Mouse (Mus musculus) spleen, embryonic (tissue): ENCODE results near the gene Pop7.

Experiments
- CTCF ChIA-PET: fragments of 350-600 bp; sonication (Branson Sonifier 250); formaldehyde crosslinking; loops from one replicate; lab custom pipeline; 2022; lab: Charles Lee

Pop7 gene

DNA sequence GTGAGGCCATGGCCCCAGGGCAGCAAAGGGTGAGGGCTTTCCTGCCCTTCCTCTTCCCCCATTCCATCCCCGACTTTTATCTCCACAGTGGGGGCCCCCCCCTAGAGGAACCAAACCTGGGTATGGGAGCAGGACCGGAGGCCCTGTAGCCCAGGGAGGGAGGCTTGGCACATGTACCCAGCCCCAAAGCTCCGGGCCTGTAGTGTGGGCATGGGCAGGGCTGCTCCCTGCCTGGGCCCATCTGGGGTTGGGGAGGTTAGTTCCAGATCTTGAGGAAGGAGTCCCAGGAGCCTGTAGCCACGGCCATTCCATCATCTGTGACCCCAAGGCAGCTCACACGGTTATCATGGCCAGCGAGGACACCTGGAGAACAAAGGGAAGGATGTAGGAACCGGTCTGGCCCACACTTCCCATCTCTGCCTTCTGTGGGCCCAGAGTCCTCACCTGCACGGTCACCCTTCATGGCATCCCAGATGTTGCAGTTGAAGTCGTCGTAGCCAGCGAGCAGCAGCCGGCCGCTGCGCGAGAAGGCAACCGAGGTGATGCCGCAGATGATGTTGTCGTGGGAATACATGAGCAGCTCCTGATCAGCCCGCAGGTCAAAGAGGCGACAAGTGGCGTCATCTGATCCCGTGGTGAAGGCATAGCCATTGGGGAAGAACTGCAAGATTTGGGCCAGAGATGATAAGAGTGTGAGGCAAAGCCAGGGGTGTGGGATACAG lies 26.1 kb upstream of the Pop7 start:
- CTCF ChIA-PET = interaction anchor here (1.1 kb wide), 1 partner anchor 27 kb away, joined by 3 read pairs; the partner anchor contains the start of gene Pop7

- CTCF ChIA-PET = no interaction called here
Measured at GRCm38 (mm10) chr5:137527413-137527812, 25.1 kb upstream of the Pop7 start.

DNA sequence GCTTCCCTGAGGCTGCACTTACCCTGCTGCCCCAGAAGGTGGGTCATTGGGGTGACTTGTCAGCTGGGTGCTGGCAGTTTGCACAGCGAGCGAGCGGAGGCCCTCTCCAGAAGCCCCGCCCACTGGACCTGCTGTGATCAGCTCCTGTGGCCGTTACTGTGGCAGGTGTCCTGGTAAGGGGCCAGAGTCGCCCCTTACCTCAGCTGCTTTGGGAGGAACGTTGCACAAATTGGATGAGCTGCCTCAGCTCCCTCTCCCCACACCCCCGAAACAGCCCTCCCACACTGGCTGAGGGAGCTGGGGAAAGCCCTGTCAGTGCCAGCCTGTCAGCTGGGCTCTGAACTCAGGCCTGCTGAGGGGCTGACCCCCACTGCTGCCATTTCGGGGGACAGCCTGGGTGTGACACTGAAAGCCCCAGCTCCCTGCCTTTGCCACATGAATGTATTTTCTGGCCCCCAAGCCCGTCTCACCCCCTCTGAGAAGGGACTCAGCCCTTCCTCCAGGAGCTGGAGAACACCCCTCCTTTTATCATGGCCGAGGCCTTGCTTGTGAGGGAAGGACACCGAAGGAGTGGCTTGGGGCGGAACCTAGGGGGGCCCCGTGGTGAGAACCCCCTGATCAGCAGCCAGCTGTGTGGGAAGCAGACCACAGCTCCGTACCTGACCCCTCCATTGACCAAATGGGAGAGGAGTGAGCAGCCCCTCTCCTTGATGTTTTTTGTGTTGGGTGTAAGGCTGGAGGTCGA lies 24.0 kb upstream of the Pop7 start:
- CTCF ChIA-PET = interaction anchor here (0.6 kb wide), 2 partner anchors 1560 to 1759 kb away, joined by 5 to 10 read pairs; no protein-coding TSS in a partner anchor

GRCm38 (mm10) chr5:137525511-137525910 lies 23.2 kb upstream of the Pop7 start:
- CTCF ChIA-PET = interaction anchor here (0.6 kb wide), 1 partner anchor 1559 kb away, joined by 5 read pairs; no protein-coding TSS in a partner anchor

GRCm38 (mm10) chr5:137524671-137525070 lies 22.4 kb upstream of the Pop7 start:
- CTCF ChIA-PET = no interaction called here

DNA sequence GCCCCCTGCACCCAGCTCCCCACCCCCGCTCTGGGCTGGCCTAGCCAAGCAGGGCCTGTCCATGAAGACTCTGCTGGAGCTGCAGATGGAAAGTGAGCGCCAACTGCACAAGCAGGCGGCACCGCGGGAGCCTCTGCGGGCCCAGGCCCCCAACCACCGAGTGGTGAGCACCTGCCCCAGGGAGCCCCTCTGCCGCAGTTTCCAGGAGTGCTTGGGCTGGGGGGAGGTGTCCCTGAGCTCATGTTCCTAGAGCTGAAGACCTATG lies 21.9 kb upstream of the Pop7 start:
- CTCF ChIA-PET = no interaction called here

GRCm38 (mm10) chr5:137523396-137524250 lies 21.3 kb upstream of the Pop7 start:
- CTCF ChIA-PET = no interaction called here

DNA sequence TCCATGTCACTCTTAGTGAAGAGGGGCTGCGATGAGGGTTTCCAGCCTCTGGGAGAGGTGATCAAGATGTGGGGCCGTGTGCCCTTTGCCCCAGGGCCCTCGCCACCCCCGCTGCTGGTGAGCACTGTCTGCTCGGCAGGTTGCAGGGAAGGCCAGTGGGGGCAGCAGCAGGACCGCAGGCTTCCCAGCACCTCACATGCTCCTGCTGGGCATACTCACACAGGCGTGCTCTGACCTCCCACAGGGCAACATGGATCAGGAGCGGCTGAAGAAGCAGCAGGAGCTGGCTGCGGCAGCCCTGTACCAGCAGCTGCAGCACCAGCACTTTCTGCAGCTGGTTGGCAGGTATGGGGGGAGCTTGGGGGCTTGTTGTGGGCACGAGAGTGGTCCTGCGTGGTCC lies 20.4 kb upstream of the Pop7 start:
- CTCF ChIA-PET = no interaction called here

GRCm38 (mm10) chr5:137521861-137522260 lies 19.5 kb upstream of the Pop7 start:
- CTCF ChIA-PET = no interaction called here

DNA sequence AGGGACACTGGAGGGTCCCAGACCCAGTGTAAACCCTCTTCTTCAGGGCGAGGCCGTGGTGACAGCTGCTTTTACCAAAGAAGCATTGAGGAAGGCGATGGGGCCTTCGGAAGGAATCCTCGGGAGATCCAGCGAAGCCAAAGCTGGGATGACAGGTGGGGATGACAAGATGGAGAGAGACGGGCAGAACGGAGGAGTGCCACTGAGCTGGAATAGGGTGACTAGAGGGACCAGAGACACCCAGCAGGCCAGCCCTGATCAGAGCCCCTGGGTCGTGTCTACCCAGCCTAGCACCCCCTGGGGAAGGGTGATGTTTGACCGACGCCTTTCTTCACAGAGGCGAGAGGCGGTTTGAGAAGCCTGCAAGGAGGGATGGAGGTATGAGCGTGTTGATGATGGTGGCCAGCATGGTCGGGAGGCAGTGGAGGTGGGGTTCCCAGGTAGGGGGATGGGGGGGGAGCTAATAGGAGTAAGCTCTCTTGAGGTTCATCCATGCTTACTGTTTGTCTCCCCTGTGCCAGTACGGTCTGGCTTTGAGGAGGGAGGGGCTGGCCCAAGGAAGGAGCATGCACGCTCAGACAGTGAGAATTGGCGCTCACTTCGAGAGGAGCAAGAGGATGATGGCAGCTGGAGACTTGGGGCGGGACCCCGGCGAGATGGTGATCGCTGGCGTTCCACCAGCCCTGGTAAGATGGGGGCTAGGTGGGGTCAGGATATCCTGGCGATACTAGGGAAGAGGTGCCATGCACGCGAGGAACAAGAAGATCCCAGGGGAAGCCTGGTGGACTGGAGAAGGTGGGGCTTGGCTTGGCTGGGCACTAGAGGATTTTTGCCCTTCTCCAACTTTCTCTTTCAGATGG lies 17.6 kb upstream of the Pop7 start:
- CTCF ChIA-PET = interaction anchor here (0.7 kb wide), 1 partner anchor 64 kb away, joined by 3 read pairs; no protein-coding TSS in a partner anchor

GRCm38 (mm10) chr5:137518436-137518835 lies 16.1 kb upstream of the Pop7 start, which contains the start of gene Gigyf1:
Gene Gigyf1, plus strand, starts transcription at chr5:137518548.
- CTCF ChIA-PET = no interaction called here

GRCm38 (mm10) chr5:137514811-137515210 lies 12.5 kb upstream of the Pop7 start:
- CTCF ChIA-PET = no interaction called here

- CTCF ChIA-PET = no interaction called here
Measured at GRCm38 (mm10) chr5:137513951-137514721, 11.8 kb upstream of the Pop7 start.

GRCm38 (mm10) chr5:137512847-137513794 lies 10.8 kb upstream of the Pop7 start:
- CTCF ChIA-PET = interaction anchor here (0.6 kb wide), 2 partner anchors 206 to 223 kb away, joined by 4 to 5 read pairs; partner anchors contain the start of gene Srrt

DNA sequence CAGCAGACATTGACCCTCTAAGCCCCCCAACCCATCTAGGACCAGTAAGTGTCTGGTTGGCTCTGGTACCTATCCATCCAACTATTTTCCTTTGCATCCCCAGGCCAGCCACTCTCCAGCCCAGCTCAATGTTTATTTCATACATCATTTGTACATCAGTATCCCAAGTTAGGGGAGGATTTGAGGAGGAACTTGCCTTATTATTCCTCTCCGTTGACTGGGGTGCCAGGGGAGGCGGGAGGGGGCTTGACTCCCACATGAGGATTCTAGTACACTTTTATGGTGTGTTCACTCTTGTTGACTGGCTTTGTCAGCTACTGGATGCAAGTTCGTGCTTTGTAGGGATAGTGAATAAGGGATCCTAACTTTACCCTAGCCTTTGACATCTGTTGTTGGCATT lies 9.4 kb upstream of the Pop7 start:
- CTCF ChIA-PET = interaction anchor here (1.8 kb wide), 1 partner anchor 9 kb away, joined by 5 read pairs; the partner anchor contains the start of gene Pop7

DNA sequence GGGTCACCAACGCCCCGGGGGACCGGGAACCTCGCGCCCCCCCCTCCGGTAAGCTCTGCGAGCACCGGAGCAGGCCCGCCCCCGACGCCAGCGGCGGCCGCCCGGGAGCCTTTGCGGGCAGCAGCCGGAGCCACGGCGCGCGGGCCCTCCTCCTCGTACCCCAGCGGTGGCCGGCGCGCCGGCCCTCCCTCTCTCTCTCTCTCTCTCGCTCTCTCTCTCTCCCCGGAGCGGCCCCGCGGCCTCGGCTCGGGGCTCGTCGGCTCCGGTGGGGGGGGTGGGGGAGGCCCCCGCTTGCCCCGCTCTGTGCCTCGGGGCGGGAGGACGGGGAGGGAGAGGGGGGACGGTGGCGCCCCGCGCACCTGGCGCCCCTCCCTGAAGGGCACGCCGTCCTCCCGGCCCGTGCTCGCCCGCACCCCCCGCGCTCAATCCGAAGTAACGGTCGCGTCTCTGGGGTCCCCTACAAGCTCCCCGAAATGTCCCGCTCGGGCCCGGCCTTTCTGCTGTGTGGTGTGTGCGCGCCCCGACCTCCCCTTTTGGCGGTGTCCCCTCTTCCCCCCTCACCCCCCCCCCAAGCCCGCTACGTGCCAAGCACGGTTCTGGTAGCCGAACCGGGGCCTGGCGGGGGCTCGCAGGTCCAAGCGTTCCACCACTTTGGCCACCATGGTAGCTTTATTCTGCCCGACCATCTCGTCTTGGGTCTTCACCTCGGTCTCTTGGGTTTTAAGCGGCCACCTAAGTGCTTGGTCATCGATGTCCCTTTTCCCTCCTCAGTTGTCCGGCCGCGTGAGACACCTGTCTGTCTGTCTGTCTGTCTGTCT lies 8.5 kb upstream of the Pop7 start:
- CTCF ChIA-PET = interaction anchor here (1.8 kb wide), 1 partner anchor 8 kb away, joined by 5 read pairs; the partner anchor contains the start of gene Pop7

DNA sequence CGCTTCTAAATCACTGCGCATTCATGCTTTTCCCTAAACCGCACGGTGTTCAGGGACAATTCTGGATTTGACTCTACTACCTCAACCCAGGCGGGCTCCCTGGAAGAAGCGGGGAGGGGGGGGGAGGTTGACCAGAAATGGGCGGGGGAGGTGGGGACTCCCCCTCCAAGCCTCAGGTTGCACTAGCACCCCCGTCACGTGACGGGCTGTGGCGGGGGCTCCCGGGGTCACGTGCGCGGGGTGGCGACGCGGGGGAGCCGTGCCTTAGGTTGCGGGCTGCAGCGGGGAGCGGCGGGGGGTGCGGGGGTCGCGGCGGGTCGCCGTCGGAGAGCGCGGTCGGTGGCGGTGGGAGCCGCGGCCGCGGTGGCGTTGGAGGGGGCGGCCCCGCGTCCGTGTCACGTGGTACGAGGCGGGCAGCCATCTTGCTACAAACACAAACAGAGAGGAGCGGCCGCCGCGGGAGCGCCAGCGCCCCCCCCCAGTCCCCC lies 7.7 kb upstream of the Pop7 start:
- CTCF ChIA-PET = interaction anchor here (0.6 to 0.8 kb wide), 2 partner anchors 21 to 139 kb away, joined by 3 to 7 read pairs; no protein-coding TSS in a partner anchor

DNA sequence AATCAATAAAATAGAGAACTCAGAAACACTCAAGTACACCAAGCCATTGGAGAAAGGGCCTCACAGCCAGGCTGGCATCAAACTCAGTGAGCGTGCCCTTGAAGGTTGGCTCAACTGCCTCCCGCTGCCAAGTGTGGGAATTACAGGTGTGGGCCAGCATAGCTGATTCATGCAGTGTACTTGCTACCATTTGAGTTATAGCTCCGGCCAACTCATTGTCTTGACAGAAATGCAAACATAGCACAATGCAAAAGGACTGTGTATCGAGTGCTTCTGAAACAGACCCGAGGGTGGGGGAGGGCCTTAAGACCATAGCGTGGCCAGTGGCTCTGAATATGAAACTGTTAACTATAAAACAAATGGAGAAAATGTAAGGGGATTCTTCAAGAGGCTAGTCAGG lies 1.7 kb upstream of the Pop7 start:
- CTCF ChIA-PET = interaction anchor here (0.6 kb wide), 1 partner anchor 62 kb away, joined by 3 read pairs; no protein-coding TSS in a partner anchor
